Mouse (Mus musculus) small intestine, adult 2 months (tissue): ENCODE measurements around the gene Fam169a.

Experiments used
- CTCF ChIP-seq: fragments of 200-500 bp; IDR thresholded peaks from 2 replicates; pipeline ENCODE4 v1.5.1; 2012; ENCODE audit warnings: low read depth, mild to moderate bottlenecking, control low read depth, inconsistent platforms, low read length, moderate library complexity, mixed read lengths; ENCODE audit not compliant: insufficient replicate concordance, insufficient read length; ENCODE audit errors: extremely low read depth
- POLR2A ChIP-seq: fragments of 200-500 bp; IDR thresholded peaks from 2 replicates; pipeline ENCODE4 v1.6.1; 2012; ENCODE audit warnings: low read depth, mild to moderate bottlenecking, control low read depth, inconsistent platforms, low read length, moderate library complexity

- TF ChIP-seq CTCF (no peak), POLR2A (no peak)
These were observed 45.2 kb upstream of the Fam169a start for GRCm38 (mm10) chr13:97021906-97022305.
